Mouse (Mus musculus) adrenal gland, adult 8-10 months (tissue): ENCODE measurements around the gene Flywch2. TPM values are rescaled to one million over a fixed set of nuclear protein-coding genes. Genes with fewer than 3 reads are reported as not detected.
A peak's percentile ranks its signal among the peaks of the same experiment; 100 is the strongest.

Experiments used
- DNase-seq: peaks from one replicate; pipeline ENCODE4 v3.0.0; 2022
- total RNA-seq, 4 experiments: library from RNA; stranded (reverse); gene quantifications; 2 replicates each; pipeline ENCODE4 v1.2.4; 2022

Flywch2 gene
- total RNA-seq, 4 experiments from 2014 or later, result 5.8 to 15.4 (median 13.1) TPM

- DNase-seq, result peak; percentile 69
Measured at GRCm38 (mm10) chr17:23748631-23749391, 37.1 kb downstream of the Flywch2 start.

- no peak for DNase-seq
Measured at GRCm38 (mm10) chr17:23748026-23748425, 37.9 kb downstream of the Flywch2 start.

DNA sequence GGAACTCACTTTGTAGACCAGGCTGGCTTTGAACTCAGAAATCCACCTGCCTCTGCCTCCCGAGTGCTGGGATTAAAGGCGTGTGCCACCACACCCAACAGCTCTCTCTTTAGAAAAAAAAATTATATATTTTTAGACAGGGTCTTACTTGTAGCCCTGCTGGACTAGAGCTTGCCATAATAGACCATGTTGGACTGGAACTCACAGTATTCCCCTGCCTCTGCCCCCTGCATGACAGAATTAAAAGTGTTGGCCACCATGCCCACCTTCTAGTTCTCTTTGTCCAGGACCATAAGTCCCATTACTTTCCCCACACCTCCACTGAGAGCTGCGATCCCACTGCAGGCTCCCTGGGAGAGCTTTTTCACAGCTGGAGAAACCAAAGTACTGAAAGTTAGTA lies 38.4 kb downstream of the Flywch2 start:
- no peak for DNase-seq

GRCm38 (mm10) chr17:23746767-23747166 lies 39.1 kb downstream of the Flywch2 start:
- DNase-seq, result no peak

DNA sequence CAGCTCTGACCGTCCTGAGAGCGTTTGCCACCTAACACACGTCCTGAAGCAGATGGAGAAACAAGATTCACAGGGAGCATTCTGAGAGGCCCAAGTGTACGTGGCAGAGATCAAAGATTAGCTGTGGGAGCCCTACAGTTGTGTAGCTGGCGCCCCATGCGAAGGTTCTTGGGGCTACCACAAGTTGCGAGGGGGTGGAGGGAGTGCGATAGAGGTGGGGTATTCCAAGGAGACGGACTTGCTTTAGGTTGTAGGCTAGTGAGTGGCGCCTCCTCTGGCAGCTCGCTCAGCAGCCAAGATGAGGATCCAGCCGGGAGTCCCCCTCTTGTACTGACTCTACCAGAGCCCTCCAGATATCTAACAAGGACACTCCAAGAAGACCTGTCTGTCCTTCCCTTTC lies 39.6 kb downstream of the Flywch2 start:
- no peak for DNase-seq

- no peak for DNase-seq
Measured at GRCm38 (mm10) chr17:23745301-23746251, 40.3 kb downstream of the Flywch2 start, which contains the start of gene Kremen2. TSS of gene Kremen2 (minus strand) at chr17:23745833.

DNA sequence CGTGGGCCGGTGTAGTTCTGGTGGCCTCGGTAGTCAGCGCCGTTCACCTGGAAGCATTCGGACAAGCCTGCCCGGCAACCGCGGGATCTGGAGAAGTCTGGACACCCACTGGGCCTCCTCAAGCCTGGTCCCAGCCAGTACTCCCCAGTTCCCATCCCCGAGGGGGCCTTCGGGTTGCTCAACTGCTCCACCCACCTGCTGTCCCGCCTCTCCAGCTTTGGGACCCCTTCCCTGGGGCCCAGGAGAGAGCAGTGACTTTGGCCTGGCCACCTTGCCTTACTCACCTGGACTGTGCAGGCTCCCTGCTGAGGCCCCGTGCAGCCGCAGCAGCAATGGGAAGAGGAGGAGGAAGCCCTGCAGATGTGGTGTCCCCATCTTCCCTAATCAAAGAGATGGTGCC lies 41.2 kb downstream of the Flywch2 start:
- no peak for DNase-seq

GRCm38 (mm10) chr17:23744076-23744475 lies 41.8 kb downstream of the Flywch2 start:
- no peak for DNase-seq

GRCm38 (mm10) chr17:23742941-23743340 lies 42.9 kb downstream of the Flywch2 start:
- no peak for DNase-seq

- no peak for DNase-seq
Measured at GRCm38 (mm10) chr17:23742210-23742793, 43.6 kb downstream of the Flywch2 start.

DNA sequence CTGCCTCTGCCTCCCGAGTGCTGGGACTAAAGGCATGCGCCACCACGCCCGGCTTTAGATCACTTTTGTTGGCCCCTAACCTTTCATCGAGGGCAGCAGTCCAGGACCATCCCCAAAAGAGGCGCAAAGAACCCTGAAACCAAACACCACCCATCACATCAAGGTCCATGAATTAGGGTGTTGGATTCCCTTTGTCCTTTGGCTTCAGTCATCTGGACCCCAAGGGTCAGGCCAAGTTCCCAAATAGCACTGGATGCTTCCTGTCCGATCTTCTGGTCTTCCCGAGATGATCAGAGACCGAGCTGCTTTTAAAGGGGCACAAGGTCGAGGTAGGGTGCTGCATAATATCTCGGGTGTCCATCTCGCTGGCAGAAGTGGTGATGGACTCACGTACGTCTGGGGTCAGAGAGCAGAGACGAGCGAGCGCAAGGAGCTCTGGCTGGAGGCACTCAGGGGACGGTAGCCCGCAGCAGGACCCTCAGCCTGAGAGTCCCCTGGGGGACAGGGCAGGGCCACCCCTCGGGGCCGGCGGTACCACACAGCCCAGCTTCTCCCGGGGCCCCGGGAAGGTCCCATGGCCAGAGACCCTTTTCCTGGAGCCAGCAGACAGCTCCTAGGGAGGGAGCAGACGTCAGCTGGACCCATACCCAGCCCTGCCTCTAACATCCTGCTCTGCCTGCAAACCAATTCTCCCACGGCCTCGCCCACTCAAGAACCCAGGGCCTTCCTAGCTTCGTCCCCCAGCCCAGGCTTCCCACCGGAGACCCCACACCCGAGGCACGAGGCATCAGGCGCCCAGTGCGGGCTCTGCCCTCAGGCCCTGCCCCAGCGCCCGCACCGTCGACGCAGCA lies 44.3 kb downstream of the Flywch2 start:
- DNase-seq, result no peak

GRCm38 (mm10) chr17:23740598-23741021 lies 45.3 kb downstream of the Flywch2 start, which contains the start of gene Paqr4:
TSS of gene Paqr4 (minus strand) at chr17:23740867.
- no peak for DNase-seq

- DNase-seq, result peak; percentile 90
Measured at GRCm38 (mm10) chr17:23740136-23740584, 45.7 kb downstream of the Flywch2 start.

DNA sequence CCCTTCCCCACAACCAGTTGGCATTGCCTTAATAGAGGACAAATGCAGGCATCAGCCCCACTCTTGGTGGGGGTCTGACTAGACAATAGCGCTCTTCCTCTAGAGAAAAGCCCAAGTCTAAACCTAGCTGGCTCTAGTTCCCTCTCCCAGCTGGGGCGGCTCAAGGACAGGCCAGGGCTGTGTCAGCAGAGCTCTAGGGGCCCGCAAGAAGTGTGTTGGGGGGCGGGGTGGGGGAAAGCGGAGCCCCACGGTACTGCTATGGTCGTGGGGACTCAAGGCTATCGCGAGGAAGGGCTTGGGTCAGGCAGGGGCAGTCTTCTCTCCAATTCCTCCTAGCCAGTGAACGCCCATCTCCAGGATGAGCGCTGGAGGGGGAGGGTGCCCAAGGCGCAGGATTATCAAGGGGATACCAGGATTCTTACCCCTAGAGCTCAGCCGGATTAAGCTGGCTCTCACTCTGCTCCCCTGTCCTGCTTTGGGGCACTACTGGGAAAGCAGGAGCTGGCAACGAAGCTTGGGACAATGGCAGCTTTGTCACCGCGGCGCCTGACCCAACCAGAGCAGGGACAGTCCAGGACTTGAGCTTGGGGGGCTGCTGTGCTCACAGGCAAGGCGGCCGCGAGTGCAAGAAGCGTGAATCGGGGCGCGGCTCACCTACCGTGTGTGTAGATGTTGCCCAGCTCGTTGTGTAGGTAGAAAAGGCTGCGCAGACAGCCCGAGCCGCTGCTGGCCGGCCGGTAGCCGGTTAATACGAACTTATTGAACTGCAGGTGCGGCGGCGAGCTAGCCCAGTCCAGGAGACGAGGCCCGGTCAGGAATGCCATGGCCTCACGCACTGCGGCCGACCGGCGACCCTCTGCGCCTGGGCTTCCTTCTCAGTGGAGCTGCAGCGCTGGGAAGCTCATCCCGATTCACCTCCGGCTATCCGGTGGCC lies 46.4 kb downstream of the Flywch2 start:
- DNase-seq, result no peak

- DNase-seq, result no peak
Measured at GRCm38 (mm10) chr17:23738836-23739201, 47.1 kb downstream of the Flywch2 start.

- no peak for DNase-seq
Measured at GRCm38 (mm10) chr17:23737493-23738445, 48.1 kb downstream of the Flywch2 start.

DNA sequence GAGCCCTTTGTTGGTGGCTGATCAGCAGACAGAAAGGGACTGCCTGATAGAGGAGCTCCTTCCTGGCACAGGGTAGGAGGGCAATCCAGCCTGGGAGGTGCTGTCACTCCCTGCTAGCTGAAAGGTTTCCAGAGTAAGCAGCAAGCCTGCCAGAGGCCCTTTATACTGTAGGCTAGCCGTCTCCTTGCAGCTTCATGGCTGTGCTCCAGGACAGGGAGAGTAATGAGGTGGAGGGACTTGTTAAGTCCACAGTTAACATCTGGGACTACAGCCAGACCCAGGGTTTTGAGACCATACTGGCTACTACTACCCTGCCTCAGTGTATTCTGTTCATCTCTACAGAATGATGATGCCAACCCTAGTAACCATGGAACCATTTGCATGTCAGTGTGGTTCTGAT lies 51.5 kb downstream of the Flywch2 start:
- no peak for DNase-seq

DNA sequence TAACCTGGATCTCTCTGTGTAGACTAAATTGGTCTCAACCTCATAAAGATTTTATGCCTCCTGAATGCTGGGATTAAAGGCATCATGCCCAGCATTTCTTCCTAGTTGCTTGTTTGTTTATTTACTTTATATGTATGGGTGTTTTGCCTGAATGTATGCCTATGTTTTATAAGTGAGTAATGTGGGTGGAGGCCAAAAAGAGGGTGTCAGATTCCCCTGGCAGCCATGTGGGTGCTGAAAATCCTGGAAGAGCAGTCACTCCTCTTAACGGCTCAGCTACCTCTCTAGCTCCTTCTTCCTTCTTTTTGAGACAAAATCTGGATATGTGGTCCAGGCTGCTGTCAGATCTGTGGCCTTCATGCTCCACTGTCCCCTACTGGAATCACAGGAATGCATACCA lies 55.4 kb downstream of the Flywch2 start:
- no peak for DNase-seq
